Mouse (Mus musculus): ENCODE data around the gene Rpain. TPM values are rescaled to one million over a fixed set of nuclear protein-coding genes. Genes with fewer than 3 reads are reported as not detected.

Gene Rpain
- polyA plus RNA-seq, 1 experiment, result 49.5 TPM

DNA sequence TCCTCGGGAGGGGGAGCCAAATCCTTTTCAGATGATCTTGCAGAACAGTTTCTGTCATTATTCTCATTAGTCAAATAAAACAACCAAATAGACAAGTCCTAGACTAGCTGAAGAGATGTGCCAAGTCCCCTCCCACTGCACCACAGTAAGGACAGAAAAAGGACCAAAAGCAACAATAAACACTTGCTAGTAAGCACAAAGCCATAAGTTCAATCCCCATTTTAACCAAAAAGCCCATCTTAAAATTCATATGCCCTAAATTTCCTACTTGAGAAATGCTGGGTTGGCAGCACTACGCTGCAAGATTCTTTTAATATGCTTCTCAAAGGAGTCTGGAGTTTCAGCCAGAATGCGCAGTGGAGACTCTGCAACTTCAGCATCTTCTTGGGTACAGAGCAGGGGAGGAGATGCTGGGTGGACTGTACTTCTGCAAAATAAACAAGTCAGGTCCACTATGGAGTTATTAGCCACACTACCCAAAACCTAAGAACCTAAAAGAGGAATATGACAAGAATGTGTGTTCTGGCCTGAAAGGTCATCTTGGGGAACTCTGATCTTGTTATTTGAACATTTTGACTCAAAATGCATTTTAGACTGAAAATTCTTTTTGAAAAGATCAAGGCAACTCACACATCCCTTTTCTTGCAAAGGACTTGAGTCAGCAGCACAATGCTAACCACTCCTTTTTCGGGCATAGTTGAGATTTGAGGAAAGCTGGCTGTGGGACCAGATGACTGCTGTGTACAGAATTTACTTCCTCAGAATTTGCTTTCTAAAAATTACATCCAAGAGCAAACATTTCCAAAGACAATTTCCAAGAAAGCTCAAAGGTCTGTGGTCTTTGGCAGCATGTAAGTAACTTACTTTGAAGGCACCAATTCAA is 24.8 kb upstream of the Rpain start:
- Histone ChIP-seq H3K4me3 (ENCODE audit: low read depth, low read length) (no peak overlapping the region), H3K9me3 (replicated peaks; ENCODE audit: control insufficient read depth, insufficient read depth, low read length, poor library complexity, severe bottlenecking) (no peaks in the 10 kb centered on the region), H3K27ac (ENCODE audit: insufficient read depth, low read length) (peak overlapping the region; percentile 1; the same call in 1 of the 2 replicates), H3K9ac (ENCODE audit: low read depth, poor library complexity, severe bottlenecking) (no peak overlapping the region), H3K27me3 (ENCODE audit: control insufficient read depth, insufficient read depth, low read length, poor library complexity, severe bottlenecking) (no peaks in the 10 kb centered on the region), H3K4me1 (ENCODE audit: control insufficient read depth, insufficient read depth, low read length) (no peaks in the 10 kb centered on the region), H3K36me3 (ENCODE audit: control insufficient read depth, insufficient read depth, low read length, poor library complexity, severe bottlenecking) (peaks cover 86% of the 10 kb centered on the region)
- TF ChIP-seq EP300 (IDR thresholded peaks at IDR 0.05; ENCODE audit: insufficient read depth, low read depth, low read length), result no peak
- TF ChIP-seq POLR2A (IDR thresholded peaks at IDR 0.05; ENCODE audit: insufficient read depth, low read length), result no peak
- no peak for TF ChIP-seq CTCF (IDR thresholded peaks at IDR 0.05; ENCODE audit: low read depth, low read length)

DNA sequence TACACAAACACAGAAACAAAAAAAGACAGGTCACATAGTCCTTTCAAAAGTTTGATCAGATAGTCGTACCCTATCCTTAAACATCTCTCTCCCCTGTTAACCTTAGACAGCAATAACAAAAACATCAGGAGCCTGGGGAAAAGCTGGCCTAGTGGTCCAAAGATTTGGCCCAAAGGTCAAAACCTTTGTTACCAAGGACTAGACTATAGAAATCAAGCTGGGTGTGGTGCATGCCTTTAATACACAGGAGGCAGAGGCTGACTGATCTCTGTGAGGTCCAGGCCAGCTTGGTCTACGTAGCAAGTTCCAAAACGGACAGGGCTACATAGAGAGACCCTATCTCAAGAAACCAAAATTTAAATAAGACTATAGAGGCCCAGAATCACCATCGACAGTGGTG is 15.3 kb upstream of the Rpain start:
- Histone ChIP-seq H3K9me3 (replicated peaks; ENCODE audit: control insufficient read depth, insufficient read depth, low read length, poor library complexity, severe bottlenecking) (no peaks in the 10 kb centered on the region), H3K9ac (ENCODE audit: low read depth, poor library complexity, severe bottlenecking) (no peak overlapping the region), H3K27ac (ENCODE audit: insufficient read depth, low read length) (peak overlapping the region; percentile 75), H3K27me3 (ENCODE audit: control insufficient read depth, insufficient read depth, low read length, poor library complexity, severe bottlenecking) (no peaks in the 10 kb centered on the region), H3K4me1 (ENCODE audit: control insufficient read depth, insufficient read depth, low read length) (no peaks in the 10 kb centered on the region), H3K36me3 (ENCODE audit: control insufficient read depth, insufficient read depth, low read length, poor library complexity, severe bottlenecking) (peaks cover 96% of the 10 kb centered on the region), H3K4me3 (ENCODE audit: low read depth, low read length) (no peak overlapping the region)
- TF ChIP-seq EP300 (IDR thresholded peaks at IDR 0.05; ENCODE audit: insufficient read depth, low read depth, low read length) (no peak), CTCF (IDR thresholded peaks at IDR 0.05; ENCODE audit: low read depth, low read length) (no peak), POLR2A (IDR thresholded peaks at IDR 0.05; ENCODE audit: insufficient read depth, low read length) (no peak)

DNA sequence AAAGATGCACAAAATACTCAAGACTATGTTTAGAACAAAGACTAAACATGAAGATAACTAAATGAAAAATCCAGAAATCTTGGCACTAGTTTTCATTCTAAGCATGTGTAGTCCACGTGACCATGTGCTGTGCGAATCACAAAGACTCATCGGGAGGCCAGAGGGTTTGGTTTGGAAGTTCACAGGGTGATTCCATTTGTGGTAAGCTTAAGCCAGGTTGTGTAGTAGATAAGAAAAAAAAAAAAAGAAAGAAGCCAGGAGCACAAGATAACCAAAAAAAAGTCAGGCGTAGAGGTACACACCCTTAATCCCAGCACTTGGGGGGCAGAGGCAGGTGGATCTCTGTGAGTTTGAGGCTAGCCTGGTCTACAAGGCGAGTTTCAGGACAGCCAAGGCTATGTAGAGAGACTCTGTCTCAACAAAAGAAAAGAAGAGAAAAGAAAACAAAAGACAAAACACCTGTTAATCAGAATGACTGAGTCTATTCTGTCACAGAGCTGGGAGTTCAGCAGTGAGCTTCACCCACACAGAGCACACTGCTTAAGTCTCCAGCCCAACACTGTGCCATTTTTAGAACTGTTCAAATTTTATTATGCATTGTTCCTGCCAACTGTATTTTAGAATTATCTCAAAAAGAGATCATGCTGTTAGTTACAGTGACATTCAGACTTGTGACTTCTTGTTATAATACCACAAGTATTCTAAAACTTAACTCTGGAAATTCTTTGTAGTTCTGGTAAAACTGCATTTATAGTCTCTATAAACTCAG is 9.0 kb upstream of the Rpain start:
- no peak for TF ChIP-seq POLR2A (IDR thresholded peaks at IDR 0.05; ENCODE audit: insufficient read depth, low read length)
- no peak for TF ChIP-seq EP300 (IDR thresholded peaks at IDR 0.05; ENCODE audit: insufficient read depth, low read depth, low read length)
- no peak for TF ChIP-seq CTCF (IDR thresholded peaks at IDR 0.05; ENCODE audit: low read depth, low read length)
- no peaks in the 10 kb centered on the region for H3K9me3 ChIP-seq (replicated peaks; ENCODE audit: control insufficient read depth, insufficient read depth, low read length, poor library complexity, severe bottlenecking)
- H3K27me3 ChIP-seq (ENCODE audit: control insufficient read depth, insufficient read depth, low read length, poor library complexity, severe bottlenecking), result no peaks in the 10 kb centered on the region
- no peak overlapping the region for H3K9ac ChIP-seq (ENCODE audit: low read depth, poor library complexity, severe bottlenecking)
- peaks cover 94% of the 10 kb centered on the region for H3K36me3 ChIP-seq (ENCODE audit: control insufficient read depth, insufficient read depth, low read length, poor library complexity, severe bottlenecking)
- peak overlapping the region; percentile 44 for H3K27ac ChIP-seq (ENCODE audit: insufficient read depth, low read length)
- no peak overlapping the region for H3K4me3 ChIP-seq (ENCODE audit: low read depth, low read length)
- H3K4me1 ChIP-seq (ENCODE audit: control insufficient read depth, insufficient read depth, low read length), result peaks cover 4% of the 10 kb centered on the region

DNA sequence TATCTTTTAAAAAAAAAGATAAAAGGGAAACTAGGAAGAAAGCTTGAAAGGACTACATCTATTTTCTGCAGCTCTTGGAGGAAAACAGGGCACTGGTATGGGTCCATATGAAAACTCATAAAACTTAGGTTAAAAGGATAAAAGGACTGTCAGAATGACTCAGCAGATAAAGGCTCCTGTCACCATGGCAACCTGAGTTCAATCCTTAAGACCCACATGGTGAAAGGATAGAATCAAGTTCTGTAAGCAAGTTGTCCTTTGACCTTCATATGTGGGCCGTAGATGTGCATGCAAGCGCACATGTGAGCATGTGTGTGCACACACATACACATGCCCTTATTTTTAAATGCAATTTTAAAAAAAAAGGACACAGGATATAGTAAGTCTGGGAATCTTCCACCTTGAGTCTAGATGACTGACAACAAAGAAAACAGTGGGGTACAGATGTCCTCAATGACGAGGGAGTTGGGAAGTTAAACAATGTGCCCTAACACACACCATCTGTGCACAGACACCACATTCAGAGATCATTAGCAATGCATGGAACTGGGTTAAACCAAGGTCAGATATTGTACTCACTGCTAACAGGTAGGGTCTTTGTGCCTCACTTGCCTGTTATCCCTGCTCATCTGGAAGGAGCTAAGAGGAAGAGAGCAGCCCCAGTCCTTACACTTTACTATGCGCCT is 5.6 kb upstream of the Rpain start:
- H3K27me3 ChIP-seq (ENCODE audit: control insufficient read depth, insufficient read depth, low read length, poor library complexity, severe bottlenecking), result no peaks in the 10 kb centered on the region
- H3K9me3 ChIP-seq (replicated peaks; ENCODE audit: control insufficient read depth, insufficient read depth, low read length, poor library complexity, severe bottlenecking), result no peaks in the 10 kb centered on the region
- H3K4me3 ChIP-seq (ENCODE audit: low read depth, low read length), result peak overlapping the region; percentile 38; the same call in 1 of the 2 replicates
- peak overlapping the region; percentile 57 for H3K9ac ChIP-seq (ENCODE audit: low read depth, poor library complexity, severe bottlenecking)
- peaks cover 79% of the 10 kb centered on the region for H3K36me3 ChIP-seq (ENCODE audit: control insufficient read depth, insufficient read depth, low read length, poor library complexity, severe bottlenecking)
- peaks cover 4% of the 10 kb centered on the region for H3K4me1 ChIP-seq (ENCODE audit: control insufficient read depth, insufficient read depth, low read length)
- TF ChIP-seq CTCF (IDR thresholded peaks at IDR 0.05; ENCODE audit: low read depth, low read length) (no peak), EP300 (IDR thresholded peaks at IDR 0.05; ENCODE audit: insufficient read depth, low read depth, low read length) (peak; percentile 67), POLR2A (IDR thresholded peaks at IDR 0.05; ENCODE audit: insufficient read depth, low read length) (no peak)
- H3K27ac ChIP-seq (ENCODE audit: insufficient read depth, low read length), result peak overlapping the region; percentile 94

DNA sequence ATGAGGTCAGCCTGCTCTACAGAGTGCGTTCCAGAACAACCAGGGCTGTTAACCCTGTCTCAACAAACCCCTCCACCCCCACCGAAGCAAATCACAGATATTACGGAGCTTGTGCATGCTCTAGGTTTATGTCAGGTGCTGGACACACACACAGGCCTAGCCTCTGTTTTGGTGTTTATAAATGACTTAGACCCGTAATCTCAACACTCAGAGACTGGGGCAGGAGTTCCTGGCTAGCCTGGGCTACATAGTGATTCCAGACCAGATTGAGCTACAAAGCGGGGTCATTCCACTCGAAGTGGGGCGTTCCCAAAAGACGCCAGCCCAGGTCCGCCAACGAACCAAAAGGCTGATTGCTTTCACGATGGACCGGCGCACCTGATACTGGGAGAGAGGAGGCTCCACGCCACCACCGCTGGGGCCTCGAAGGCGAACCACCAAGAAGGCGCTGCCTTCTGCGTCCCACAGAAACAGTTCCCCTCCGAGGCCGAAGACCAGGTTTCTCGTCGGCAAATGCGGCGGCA is 680 bp upstream of the Rpain start:
- Histone ChIP-seq H3K4me1 (ENCODE audit: control insufficient read depth, insufficient read depth, low read length) (no peaks in the 10 kb centered on the region), H3K36me3 (ENCODE audit: control insufficient read depth, insufficient read depth, low read length, poor library complexity, severe bottlenecking) (peaks cover 42% of the 10 kb centered on the region), H3K4me3 (ENCODE audit: low read depth, low read length) (peak overlapping the region; percentile 91), H3K27ac (ENCODE audit: insufficient read depth, low read length) (peak overlapping the region; percentile 8; the same call in 1 of the 2 replicates), H3K9me3 (replicated peaks; ENCODE audit: control insufficient read depth, insufficient read depth, low read length, poor library complexity, severe bottlenecking) (no peaks in the 10 kb centered on the region), H3K9ac (ENCODE audit: low read depth, poor library complexity, severe bottlenecking) (peak overlapping the region; percentile 83), H3K27me3 (ENCODE audit: control insufficient read depth, insufficient read depth, low read length, poor library complexity, severe bottlenecking) (no peaks in the 10 kb centered on the region)
- TF ChIP-seq CTCF (IDR thresholded peaks at IDR 0.05; ENCODE audit: low read depth, low read length) (no peak), EP300 (IDR thresholded peaks at IDR 0.05; ENCODE audit: insufficient read depth, low read depth, low read length) (no peak), POLR2A (IDR thresholded peaks at IDR 0.05; ENCODE audit: insufficient read depth, low read length) (no peak)

All from ES-Bruce4 (cell line).